16 mouse cellular contexts compared by ENCODE assay signal in genomic region chr2:65436917-65437316, GRCm38 (mm10).
"Had no signal": no experiment of that assay in that cellular context is flagged by ENCODE, and none has a peak within 500 bp of the region (broad histone marks: within the 10 kb centered on the region; RNA-seq: fewer than 3 reads in every experiment).

No protein-coding gene starts in this region.

- DNase-seq: cerebellum, adult 9-10 months; cerebellum, adult 9-11 months; cerebellum, postnatal 10 days; cerebellum, postnatal 14 days; cerebellum, postnatal 25 days; cerebellum, postnatal 36 days; embryo, embryonic 11 days; forebrain, postnatal 0 days; gastrocnemius, adult 2 months; gastrocnemius, postnatal 10 days; gastrocnemius, postnatal 14 days; gastrocnemius, postnatal 25 days; gastrocnemius, postnatal 36 days; heart, adult 11 months; heart, adult 18-20 months; heart, adult 2 months had no signal
